18 mouse cellular contexts compared by ENCODE assay signal in the genomic region with DNA sequence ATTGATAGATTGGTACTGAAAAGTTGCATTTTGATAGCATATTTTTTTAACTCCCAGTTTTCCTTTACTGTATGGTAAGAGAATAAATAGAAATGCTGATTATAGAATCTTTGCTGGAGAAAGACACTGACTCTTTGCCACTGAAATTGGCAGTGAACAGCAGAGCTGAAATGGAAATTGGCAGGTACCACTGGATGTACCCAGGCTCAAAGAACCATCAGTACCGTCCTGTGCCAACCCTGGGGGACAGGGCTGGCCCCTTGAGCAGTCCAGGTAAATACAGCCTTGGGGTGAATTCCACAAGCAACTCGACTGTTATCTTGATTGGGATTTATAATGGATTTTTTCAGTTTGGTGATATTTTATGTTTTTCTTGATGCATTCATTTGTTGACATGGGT.
"Had no signal": no experiment of that assay in that cellular context is flagged by ENCODE, and none has a peak within 500 bp of the region (broad histone marks: within the 10 kb centered on the region; RNA-seq: fewer than 3 reads in every experiment).

No protein-coding gene starts in this region.

- ATAC-seq: liver, postnatal 0 days; lung, postnatal 0 days; midbrain, embryonic 15.5 days had no signal

- H3K4me3 ChIP-seq: limb, embryonic 12.5 days; limb, embryonic 15.5 days; midbrain, embryonic 12.5 days; midbrain, embryonic 15.5 days; neural tube, embryonic 12.5 days had no signal

- DNase-seq: kidney, postnatal 25 days; left cerebral cortex, postnatal 4 days; liver, postnatal 0 days; lung, embryonic 14.5 days; retina, postnatal 1 day; right cerebral cortex, postnatal 25 days; spleen, adult 18-20 months; thymus, adult 18-20 months; thymus, postnatal 36 days had no signal

- H3K27ac ChIP-seq: kidney, postnatal 0 days; limb, embryonic 12.5 days; limb, embryonic 15.5 days; liver, embryonic 14.5 days; macrophage; midbrain, embryonic 12.5 days; midbrain, embryonic 15.5 days; neural tube, embryonic 12.5 days had no signal
